Mouse (Mus musculus) liver, embryonic 14.5 days (tissue): Measurements from ENCODE around the gene Grb14. TPM values are rescaled to one million over a fixed set of nuclear protein-coding genes. Genes with fewer than 3 reads are reported as not detected.

Experiments
- ATAC-seq: fragments of 200-750 bp; cut with Nextera tagmentation; 2 replicates; pipeline ENCODE4 v1.8.0; 2017; ENCODE audit warnings: moderate number of reproducible peaks, mild to moderate bottlenecking, moderate library complexity; ENCODE audit not compliant: insufficient read depth
- DNase-seq, 3 experiments: peaks; one replicate each; pipeline ENCODE4 v3.0.0-alpha.2; 2012 to 2013; ENCODE audit warnings: low read depth in 3 of 3, low spot score in 3 of 3
- H3K27ac ChIP-seq: fragments of 300-500 bp; sonication (generic); 2 replicates; pipeline ENCODE4 v1.5.1; 2014; ENCODE audit warnings: moderate library complexity, mild to moderate bottlenecking, control low read depth, inconsistent platforms
- H3K27me3 ChIP-seq: fragments of 300-500 bp; sonication (generic); 2 replicates; pipeline ENCODE4 v1.6.1; 2014; ENCODE audit warnings: mild to moderate bottlenecking, low read length, moderate library complexity; ENCODE audit not compliant: control insufficient read depth, insufficient read depth
- H3K36me3 ChIP-seq: fragments of 300-500 bp; sonication (generic); replicated peaks from 2 replicates; pipeline ENCODE4 v1.6.1; 2014; ENCODE audit warnings: low read depth; ENCODE audit not compliant: control insufficient read depth, insufficient read depth
- H3K4me1 ChIP-seq, 2 experiments: fragments of 200-500 bp in 1 of 2; fragments of 300-500 bp in 1 of 2; sonication (generic) in 1 of 2; replicated peaks; 2 replicates each; pipeline ENCODE4 v1.6.1; 2012 to 2014; ENCODE audit warnings: antibody characterized with exemption in 1 of 2, inconsistent platforms in 1 of 2, low read length in 1 of 2; ENCODE audit not compliant: control insufficient read depth in 2 of 2, insufficient read depth in 2 of 2
- H3K4me2 ChIP-seq: fragments of 300-500 bp; sonication (generic); 2 replicates; pipeline ENCODE4 v1.6.1; 2014; ENCODE audit warnings: low read depth, mild to moderate bottlenecking, control low read depth, moderate library complexity
- H3K4me3 ChIP-seq, 2 experiments: fragments of 200-500 bp in 1 of 2; fragments of 300-500 bp in 1 of 2; sonication (generic) in 1 of 2; 2 replicates each; pipeline ENCODE4 v1.5.1; 2012 to 2014; ENCODE audit warnings: low read depth in 2 of 2, low read length in 2 of 2, mild to moderate bottlenecking in 2 of 2, control low read depth in 1 of 2, inconsistent platforms in 1 of 2, moderate library complexity in 1 of 2; ENCODE audit not compliant: insufficient read depth in 1 of 2
- H3K9ac ChIP-seq: fragments of 300-500 bp; sonication (generic); replicated peaks from 2 replicates; pipeline ENCODE4 v1.6.1; 2014; ENCODE audit warnings: mild to moderate bottlenecking, control low read depth, moderate library complexity
- H3K9me3 ChIP-seq: fragments of 300-500 bp; sonication (generic); 2 replicates; pipeline ENCODE4 v1.6.1; 2016; ENCODE audit warnings: low read length, mixed read lengths; ENCODE audit not compliant: control insufficient read depth
- CTCF ChIP-seq: IDR thresholded peaks from 2 replicates; pipeline ENCODE4 v1.5.1; 2016; ENCODE audit warnings: antibody characterized with exemption, low read depth, control low read depth
- EP300 ChIP-seq: IDR thresholded peaks from 2 replicates; pipeline ENCODE4 v1.6.1; 2016; ENCODE audit warnings: antibody characterized with exemption, low read depth
- WGBS: fragments of 180-500 bp; shearing (Covaris S2); extraction: QIAGEN DNeasy Blood & Tissue Kit; methylation state at CpG from one replicate; pipeline ENCODE4 v1.1.7; 2014; ENCODE audit not compliant: insufficient replicate concordance; 5-methylcytosine and 5-hydroxymethylcytosine counted together
- polyA plus RNA-seq, 2 experiments: library from polyadenylated mRNA; depleted of rRNA in 1 of 2; stranded (reverse) in 1 of 2; unstranded in 1 of 2; fragments of >200 nt; fragmentation: Nextera tagmentation in 1 of 2; extraction: Ambion mirVana in 1 of 2; gene quantifications; 2 replicates each; pipeline versions ENCODE4 v1.2.1 to v1.2.3; 2012 to 2014

Gene Grb14
- polyA plus RNA-seq, 2 experiments, result 2.4 to 6.7 TPM

GRCm38 (mm10) chr2:64971828-64972227 lies 53.0 kb downstream of the Grb14 start:
- Histone ChIP-seq H3K4me2 (no peak overlapping the region), H3K9me3 (no peaks in the 10 kb centered on the region), H3K4me1 (peaks cover 0 to 7% of the 10 kb centered on the region in 2 experiments; a peak in 1 of 4 replicates), H3K9ac (no peak overlapping the region), H3K36me3 (no peaks in the 10 kb centered on the region), H3K27ac (no peak overlapping the region), H3K27me3 (no peaks in the 10 kb centered on the region), H3K4me3 (no peak overlapping the region)
- TF ChIP-seq EP300 (no peak), CTCF (no peak)
- WGBS, result 42% methylated on average over 5 of the region's 5 CpGs
- DNase-seq (no peak), ATAC-seq (no peak)

GRCm38 (mm10) chr2:64970992-64971391 lies 53.8 kb downstream of the Grb14 start:
- TF ChIP-seq CTCF, result no peak
- Histone ChIP-seq H3K9me3 (no peaks in the 10 kb centered on the region), H3K27me3 (no peaks in the 10 kb centered on the region), H3K36me3 (no peaks in the 10 kb centered on the region), H3K4me1 (peaks cover 0 to 7% of the 10 kb centered on the region in 2 experiments; a peak in 1 of 4 replicates), H3K9ac (no peak overlapping the region), H3K4me2 (no peak overlapping the region), H3K4me3 (no peak overlapping the region), H3K27ac (no peak overlapping the region)
- DNase-seq (no peak), ATAC-seq (no peak)
- WGBS, result 61% methylated on average over 8 of the region's 8 CpGs

- Histone ChIP-seq H3K4me3 (no peak overlapping the region), H3K9me3 (no peaks in the 10 kb centered on the region), H3K9ac (no peak overlapping the region), H3K36me3 (no peaks in the 10 kb centered on the region), H3K4me2 (no peak overlapping the region), H3K27me3 (no peaks in the 10 kb centered on the region), H3K27ac (no peak overlapping the region), H3K4me1 (no peaks in the 10 kb centered on the region)
- no peak for DNase-seq
- WGBS, result 66% methylated on average over 6 of the region's 6 CpGs
- no peak for ATAC-seq
- no peak for TF ChIP-seq EP300
- TF ChIP-seq CTCF, result no peak
Observed at GRCm38 (mm10) chr2:64966893-64967444, 57.8 kb downstream of the Grb14 start.

GRCm38 (mm10) chr2:64966323-64966722 lies 58.5 kb downstream of the Grb14 start:
- H3K4me1 ChIP-seq, result no peaks in the 10 kb centered on the region
- ATAC-seq (no peak), DNase-seq (no peak)
- H3K9me3 ChIP-seq, result no peaks in the 10 kb centered on the region
- no peaks in the 10 kb centered on the region for H3K36me3 ChIP-seq
- H3K27ac ChIP-seq, result no peak overlapping the region
- no peak overlapping the region for H3K9ac ChIP-seq
- TF ChIP-seq EP300, result no peak
- TF ChIP-seq CTCF, result no peak
- no peak overlapping the region for H3K4me2 ChIP-seq
- no peaks in the 10 kb centered on the region for H3K27me3 ChIP-seq
- no peak overlapping the region for H3K4me3 ChIP-seq
- WGBS, result 60% methylated on average over 6 of the region's 6 CpGs

GRCm38 (mm10) chr2:64965227-64965864 lies 59.4 kb downstream of the Grb14 start:
- no peak overlapping the region for H3K9ac ChIP-seq
- H3K27me3 ChIP-seq, result no peaks in the 10 kb centered on the region
- no peak for TF ChIP-seq EP300
- peak; percentile 43; the same call in 1 of the 2 replicates for TF ChIP-seq CTCF
- H3K4me3 ChIP-seq, result no peak overlapping the region
- no peaks in the 10 kb centered on the region for H3K4me1 ChIP-seq
- DNase-seq (no peak), ATAC-seq (no peak)
- H3K36me3 ChIP-seq, result no peaks in the 10 kb centered on the region
- H3K27ac ChIP-seq, result no peak overlapping the region
- no peaks in the 10 kb centered on the region for H3K9me3 ChIP-seq
- WGBS, result 23% methylated on average over 5 of the region's 5 CpGs
- no peak overlapping the region for H3K4me2 ChIP-seq
